Mouse (Mus musculus) frontal cortex, postnatal 36 days (tissue): ENCODE results near the gene Mon1b.

ENCODE experiments used
- DNase-seq, 2 experiments: peaks; one replicate each; pipeline ENCODE4 v3.0.0; 2022; ENCODE audit warnings: low spot score in 2 of 2

Gene Mon1b

GRCm38 (mm10) chr8:113673300-113673699, 37.9 kb downstream of the Mon1b start:
- DNase-seq: no peak

GRCm38 (mm10) chr8:113674611-113675010, 39.2 kb downstream of the Mon1b start:
- DNase-seq: no peak

- no peak for DNase-seq
These were observed 39.9 kb downstream of the Mon1b start for GRCm38 (mm10) chr8:113675281-113675680.

- no peak for DNase-seq
These were observed 41.4 kb downstream of the Mon1b start for GRCm38 (mm10) chr8:113676811-113677210.

GRCm38 (mm10) chr8:113679361-113679760, 44.0 kb downstream of the Mon1b start:
- no peak for DNase-seq

- no peak for DNase-seq
These were observed 52.6 kb downstream of the Mon1b start for GRCm38 (mm10) chr8:113687889-113688542.

- DNase-seq: no peak
These were observed 53.1 kb downstream of the Mon1b start for GRCm38 (mm10) chr8:113688543-113688915.

GRCm38 (mm10) chr8:113691622-113692343, 56.4 kb downstream of the Mon1b start:
- no peak for DNase-seq
